Mouse (Mus musculus) CH12F3 (cell line): ENCODE results near the gene Pde4d.

Source experiments
- in situ Hi-C: fragments of 300-500 bp; cut with MboI; formaldehyde crosslinking; loops from 2 replicates; pipeline ENCODE4 v1.14.3; 2020; ENCODE audit warnings: low sequenced_read_pairs

Gene Pde4d

DNA sequence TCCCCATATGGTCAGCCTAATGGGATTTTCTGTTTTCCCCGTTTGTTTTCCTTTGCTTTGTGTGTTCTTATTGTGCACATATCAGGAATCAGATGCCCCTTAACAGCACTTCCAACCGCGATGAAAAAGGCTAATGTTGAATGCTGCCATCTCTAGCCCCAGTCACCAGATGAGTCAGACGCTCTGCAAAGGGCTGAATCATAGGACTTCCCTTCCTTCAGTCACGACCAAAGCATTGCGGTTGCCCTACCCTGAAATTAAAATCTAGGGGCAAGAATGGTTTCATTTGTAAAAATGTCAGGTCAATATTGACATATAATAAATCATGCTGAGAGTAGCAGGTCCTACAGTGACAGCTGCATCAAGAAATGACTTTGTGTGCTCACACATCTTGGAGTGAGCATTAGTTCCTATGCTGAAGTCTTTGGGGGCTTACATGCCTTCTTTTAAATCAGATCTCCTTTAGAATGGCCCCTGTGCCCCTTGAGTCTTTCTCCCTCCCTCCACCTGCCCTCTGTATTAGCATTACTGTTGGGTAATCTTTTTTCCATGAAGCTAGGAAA is 370.2 kb downstream of the Pde4d start:
- in situ Hi-C loops: no loop called here

- in situ Hi-C loops: no loop called here
Observed at GRCm38 (mm10) chr13:108820487-108820886, 370.7 kb downstream of the Pde4d start.

GRCm38 (mm10) chr13:108821270-108821669 is 371.5 kb downstream of the Pde4d start:
- in situ Hi-C loops: no loop called here

DNA sequence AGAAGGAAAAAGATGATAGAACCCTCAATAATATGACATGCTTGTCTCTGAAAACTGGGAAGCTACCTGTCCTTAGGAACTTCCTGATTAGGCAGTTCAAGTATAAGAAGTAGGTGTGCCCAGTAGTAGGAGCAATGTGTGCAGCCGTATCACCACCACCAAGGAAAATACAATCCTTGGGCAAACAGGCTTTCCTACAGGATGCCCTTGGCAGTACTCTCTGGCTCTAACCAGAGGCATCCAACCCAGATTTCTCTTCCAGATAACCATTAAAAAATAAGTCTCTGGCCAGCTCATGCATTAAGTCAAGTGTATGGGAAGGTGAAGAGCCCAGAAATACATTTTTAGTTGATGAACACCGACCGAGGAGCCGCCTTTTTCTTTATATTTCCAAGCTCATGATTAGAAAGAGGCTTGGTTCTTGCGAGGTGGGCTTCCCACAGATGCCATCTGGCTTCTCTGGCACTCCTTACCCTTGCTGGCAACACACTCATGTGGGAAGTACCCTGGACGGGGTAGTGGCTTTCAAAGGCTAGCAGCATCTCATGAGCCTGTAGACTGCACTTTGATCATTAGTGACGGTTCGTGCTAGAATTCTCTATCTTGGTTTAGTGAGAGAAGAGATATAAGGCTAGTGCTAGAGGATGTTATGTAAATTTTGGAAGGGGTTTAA is 375.0 kb downstream of the Pde4d start:
- in situ Hi-C loops: no loop called here

GRCm38 (mm10) chr13:108825501-108825900 is 375.8 kb downstream of the Pde4d start:
- in situ Hi-C loops: no loop called here

GRCm38 (mm10) chr13:108834197-108834596 is 384.4 kb downstream of the Pde4d start:
- in situ Hi-C loops: no loop called here

- in situ Hi-C loops: no loop called here
Observed at GRCm38 (mm10) chr13:108836314-108836713, 386.6 kb downstream of the Pde4d start.

GRCm38 (mm10) chr13:108839142-108839541 is 389.4 kb downstream of the Pde4d start:
- in situ Hi-C loops: no loop called here

- in situ Hi-C loops: no loop called here
Observed at GRCm38 (mm10) chr13:108854090-108854489, 404.3 kb downstream of the Pde4d start.

DNA sequence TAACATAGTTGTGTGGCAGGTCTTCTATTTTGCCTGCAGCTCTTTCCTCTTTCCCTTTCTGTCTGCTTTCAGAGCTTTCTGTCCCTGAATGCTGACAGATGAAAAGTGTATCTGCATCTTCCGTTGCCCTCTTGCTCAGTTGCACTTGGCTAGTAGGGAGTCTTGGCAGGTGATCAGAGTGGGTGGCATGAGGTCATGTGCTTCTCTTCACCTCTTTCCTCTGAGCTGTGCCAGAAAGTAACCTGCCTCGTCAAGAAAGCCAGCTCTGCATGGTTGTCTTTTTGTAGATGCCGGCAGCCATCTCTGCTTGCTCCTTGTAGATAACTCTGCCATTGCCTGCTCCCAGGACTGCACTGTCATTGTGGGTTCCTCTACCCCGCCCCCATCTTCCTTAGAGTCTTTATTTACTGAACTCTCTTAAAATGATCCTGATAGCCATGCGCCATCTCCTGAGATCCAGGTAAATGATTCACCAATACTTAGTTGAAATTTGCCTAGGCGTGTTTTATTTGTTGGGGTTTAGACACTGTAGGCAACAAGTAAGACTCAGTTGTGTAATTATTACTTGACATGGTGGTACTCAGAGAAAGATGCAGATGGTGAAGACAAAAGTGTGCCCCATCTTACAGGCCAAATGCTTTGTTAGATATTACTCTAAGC is 407.2 kb downstream of the Pde4d start:
- in situ Hi-C loops: no loop called here

DNA sequence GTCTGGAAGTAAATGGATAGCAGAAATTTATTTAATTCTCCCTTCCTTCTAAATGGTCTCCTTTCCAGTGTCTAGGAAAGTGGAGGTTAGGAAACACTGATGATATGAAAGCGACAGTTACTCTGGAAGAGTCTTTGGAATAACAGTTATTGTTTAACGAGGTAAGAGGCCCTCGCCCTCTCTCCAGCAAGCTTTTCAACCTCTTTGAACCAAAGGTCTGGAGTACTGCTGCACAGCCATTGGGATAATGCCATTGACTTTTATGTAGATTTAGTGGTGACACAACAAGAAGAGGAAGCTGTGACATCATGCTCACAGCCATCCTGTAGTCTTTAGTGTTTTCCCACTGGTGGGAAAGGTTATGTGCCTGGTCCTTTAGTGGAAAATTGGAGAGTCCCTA is 409.6 kb downstream of the Pde4d start:
- in situ Hi-C loops: no loop called here

DNA sequence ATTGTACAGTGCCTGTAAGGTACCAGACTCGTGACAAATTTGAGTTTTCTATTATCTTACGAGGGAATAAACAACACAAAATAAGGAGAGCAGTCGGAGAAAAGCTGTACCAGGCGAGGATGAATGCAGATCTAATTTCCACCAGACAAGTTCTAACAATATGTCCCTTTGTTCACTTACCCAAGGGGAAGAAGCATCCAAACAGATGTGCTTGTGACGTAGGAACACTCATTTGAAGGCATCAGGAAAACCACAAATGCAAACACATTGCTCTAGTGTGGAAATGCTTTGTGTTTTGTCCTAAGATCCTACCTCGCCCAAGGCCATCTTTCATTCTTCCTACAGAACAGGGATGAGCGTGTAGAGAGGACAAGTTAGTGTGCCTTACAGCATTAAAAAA is 411.0 kb downstream of the Pde4d start:
- in situ Hi-C loops: no loop called here

DNA sequence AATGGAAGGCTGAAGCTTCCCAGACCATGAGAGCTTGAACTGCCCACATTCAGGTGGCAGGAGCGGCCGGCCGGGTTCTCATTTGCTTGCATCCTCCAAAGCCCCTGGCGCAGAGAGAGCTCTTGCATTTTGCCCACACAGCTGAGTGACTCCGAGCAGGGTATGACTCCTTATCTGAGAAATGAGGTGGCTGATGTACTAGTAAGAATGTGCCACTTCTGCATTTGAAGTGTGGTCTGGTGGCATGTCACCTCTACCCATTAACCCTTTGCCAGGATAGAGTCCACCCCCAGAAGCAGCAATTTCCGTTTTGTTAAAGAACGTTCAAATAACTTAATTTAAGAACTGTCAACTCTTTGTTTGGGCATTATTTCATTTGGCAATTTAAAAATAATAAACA is 412.0 kb downstream of the Pde4d start:
- in situ Hi-C loops: no loop called here

DNA sequence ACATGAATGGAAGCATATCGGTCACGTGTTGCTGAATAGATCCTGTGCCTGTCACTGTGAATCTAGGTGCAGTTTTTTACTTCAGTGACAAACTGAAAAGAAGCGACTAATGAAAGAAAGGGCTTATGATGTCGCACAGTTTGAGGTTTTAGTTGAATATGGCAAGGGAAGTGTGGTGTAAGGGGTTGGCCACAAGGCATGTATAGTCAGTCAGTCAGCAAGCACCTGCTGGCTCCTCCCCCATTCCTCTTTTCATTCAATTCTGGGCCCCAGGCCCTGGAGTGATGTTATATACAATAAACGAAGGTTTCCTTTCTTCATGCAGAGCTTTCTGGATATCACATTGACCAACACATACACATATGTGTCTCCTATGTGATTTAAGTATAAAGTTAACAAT is 412.4 kb downstream of the Pde4d start:
- in situ Hi-C loops: no loop called here

- in situ Hi-C loops: no loop called here
Observed at GRCm38 (mm10) chr13:108900160-108900559, 450.4 kb downstream of the Pde4d start.

GRCm38 (mm10) chr13:108905121-108905520 is 455.4 kb downstream of the Pde4d start:
- in situ Hi-C loops: no loop called here

- in situ Hi-C loops: no loop called here
Observed at GRCm38 (mm10) chr13:108909193-108909592, 459.4 kb downstream of the Pde4d start.

DNA sequence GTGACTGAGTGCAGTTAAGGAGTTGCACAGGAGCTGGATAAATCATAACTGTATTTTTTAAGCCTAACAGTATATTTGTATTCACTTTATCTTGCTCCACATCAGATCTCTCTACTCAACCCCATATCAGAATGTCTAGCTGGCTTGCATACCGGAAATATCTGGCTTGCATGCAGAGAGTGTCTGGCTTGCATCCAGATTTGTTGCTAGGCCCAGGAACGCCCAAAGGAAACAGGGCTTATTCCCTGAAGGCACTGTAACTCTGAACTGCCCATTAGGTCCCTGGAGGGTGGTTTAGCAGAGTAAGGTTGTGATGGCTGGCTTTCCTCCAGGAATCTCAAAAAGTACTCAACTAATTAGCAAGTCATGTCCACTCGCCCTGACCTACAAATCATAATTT is 464.9 kb downstream of the Pde4d start:
- in situ Hi-C loops: no loop called here

DNA sequence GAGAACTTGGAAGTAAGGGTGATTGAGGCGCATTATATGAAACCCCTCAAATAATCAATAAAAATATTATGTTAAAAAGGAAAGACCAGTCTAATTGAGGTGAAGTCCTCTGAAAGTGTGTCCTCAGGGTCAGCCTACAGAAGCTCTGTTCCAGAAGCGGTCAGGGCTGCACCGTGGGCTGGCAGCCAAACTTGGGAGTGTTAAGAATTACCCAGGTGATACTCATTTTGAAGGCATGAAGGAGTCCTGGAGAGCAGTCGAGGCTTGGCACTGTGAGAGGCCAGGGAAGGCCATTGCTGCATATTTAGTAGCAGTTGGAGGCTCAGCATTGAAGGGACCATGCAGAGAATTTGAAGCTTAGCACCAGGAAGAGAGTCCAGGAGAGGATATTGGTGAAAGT is 471.4 kb downstream of the Pde4d start:
- in situ Hi-C loops: no loop called here

DNA sequence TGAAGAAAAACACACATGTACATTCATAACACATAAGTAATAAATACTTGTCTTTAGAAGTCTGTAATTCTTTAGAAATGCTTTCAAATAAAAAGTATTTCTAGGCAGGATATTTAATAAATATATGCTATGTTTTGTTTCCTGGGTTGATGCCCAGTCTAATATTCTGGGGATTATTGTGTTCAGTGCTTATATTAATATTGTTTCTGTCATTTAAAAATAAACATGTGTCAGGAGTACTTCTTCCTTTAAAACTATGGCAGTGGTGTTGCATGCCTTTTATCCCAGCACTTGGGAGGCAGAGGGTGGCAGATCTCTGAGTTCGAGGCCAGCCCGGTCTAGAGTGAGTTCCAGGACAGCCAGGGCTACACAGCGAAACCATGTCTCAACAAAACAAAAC is 485.1 kb downstream of the Pde4d start:
- in situ Hi-C loops: no loop called here

DNA sequence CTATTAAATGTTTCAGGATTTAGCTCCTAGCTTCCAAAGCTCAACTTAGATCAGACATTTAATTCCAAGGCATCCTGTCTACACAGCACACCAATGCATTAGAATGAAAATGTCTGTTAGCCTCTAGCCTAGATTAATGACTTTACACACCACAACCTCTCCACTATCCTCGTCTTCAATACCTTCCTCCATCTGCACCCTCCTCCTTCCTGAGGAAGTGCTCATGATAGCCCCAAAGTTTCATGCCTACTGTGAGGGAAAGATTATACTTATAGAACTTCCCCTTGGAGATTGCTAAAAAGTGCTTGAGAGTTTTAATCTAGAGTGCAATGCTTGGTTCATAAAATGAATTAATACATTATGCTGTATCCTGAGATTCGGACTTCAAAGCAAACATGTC is 487.5 kb downstream of the Pde4d start:
- in situ Hi-C loops: no loop called here

DNA sequence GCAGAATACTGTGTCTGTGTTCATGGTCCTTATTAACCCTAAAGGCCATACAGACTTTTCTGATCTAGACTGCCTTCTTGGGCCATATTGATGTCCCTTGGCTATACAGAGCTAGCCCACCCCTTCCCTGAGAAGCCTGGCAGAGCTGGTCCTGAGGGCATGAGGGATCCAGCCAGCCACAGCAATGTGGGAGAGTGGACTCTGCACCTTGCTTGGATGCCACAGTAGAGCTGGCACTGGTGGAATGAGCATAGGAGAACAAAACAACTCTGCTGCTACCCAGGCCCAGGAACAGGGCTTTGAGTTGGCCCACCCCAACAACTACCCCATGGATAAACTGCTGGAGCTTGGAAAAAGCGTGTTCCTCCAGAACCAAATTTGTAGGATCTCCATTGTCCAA is 503.2 kb downstream of the Pde4d start:
- in situ Hi-C loops: no loop called here
